Mouse (Mus musculus): ENCODE results near the gene Stk39.

- TF ChIP-seq POLR2A (IDR thresholded peaks at IDR 0.05; ENCODE audit: borderline replicate concordance, extremely low read depth, low read depth, low read length) (no peak), CTCF (IDR thresholded peaks at IDR 0.05; ENCODE audit: insufficient read depth, low read length) (no peak)
Measured at GRCm38 (mm10) chr2:68301811-68302542, 170.1 kb downstream of the Stk39 start.

All from lung, adult 2 months (tissue).